Mouse (Mus musculus) lung, embryonic 15.5 days (tissue): ENCODE results near the gene Wasf3. TPM values are rescaled to one million over a fixed set of nuclear protein-coding genes. Genes with fewer than 3 reads are reported as not detected.

Source experiments
- ATAC-seq: fragments of 200-750 bp; cut with Nextera tagmentation; 2 replicates; pipeline ENCODE4 v1.8.0; 2017; ENCODE audit warnings: moderate number of reproducible peaks, borderline replicate concordance; ENCODE audit not compliant: low FRiP score, low TSS enrichment; ENCODE audit errors: extremely low read depth
- H3K27ac ChIP-seq: fragments of 300-500 bp; sonication (generic); 2 replicates; pipeline ENCODE4 v1.5.1; 2015; ENCODE audit warnings: moderate library complexity, mild to moderate bottlenecking, inconsistent platforms
- H3K27me3 ChIP-seq: fragments of 300-500 bp; sonication (generic); 2 replicates; pipeline ENCODE4 v1.6.1; 2015; ENCODE audit warnings: inconsistent platforms
- H3K36me3 ChIP-seq: fragments of 300-500 bp; sonication (generic); 2 replicates; pipeline ENCODE4 v1.6.1; 2015; ENCODE audit warnings: inconsistent platforms
- H3K4me1 ChIP-seq: fragments of 300-500 bp; sonication (generic); 2 replicates; pipeline ENCODE4 v1.6.1; 2015; ENCODE audit warnings: inconsistent platforms
- H3K4me2 ChIP-seq: fragments of 300-500 bp; sonication (generic); 2 replicates; pipeline ENCODE4 v1.6.1; 2015; ENCODE audit warnings: inconsistent platforms, mild to moderate bottlenecking, moderate library complexity
- H3K4me3 ChIP-seq: fragments of 300-500 bp; sonication (generic); 2 replicates; pipeline ENCODE4 v1.5.1; 2015; ENCODE audit warnings: mild to moderate bottlenecking, inconsistent platforms
- H3K9ac ChIP-seq: fragments of 300-500 bp; sonication (generic); 2 replicates; pipeline ENCODE4 v1.6.1; 2015; ENCODE audit warnings: inconsistent platforms
- H3K9me3 ChIP-seq: fragments of 300-500 bp; sonication (generic); 2 replicates; pipeline ENCODE4 v1.6.1; 2016; ENCODE audit warnings: inconsistent platforms
- WGBS: fragments of 180-500 bp; shearing (Covaris S2); methylation state at CpG from one replicate; pipeline ENCODE4 v1.1.7; 2015; 5-methylcytosine and 5-hydroxymethylcytosine counted together
- polyA plus RNA-seq: library from polyadenylated mRNA; unstranded; fragments of >200 nt; fragmentation: Nextera tagmentation; extraction: Ambion mirVana; gene quantifications from 2 replicates; pipeline ENCODE4 v1.2.1, GENCODE M21; 2015

Wasf3 gene
- polyA plus RNA-seq, 1 experiment from 2014 or later = 1.1 TPM

DNA sequence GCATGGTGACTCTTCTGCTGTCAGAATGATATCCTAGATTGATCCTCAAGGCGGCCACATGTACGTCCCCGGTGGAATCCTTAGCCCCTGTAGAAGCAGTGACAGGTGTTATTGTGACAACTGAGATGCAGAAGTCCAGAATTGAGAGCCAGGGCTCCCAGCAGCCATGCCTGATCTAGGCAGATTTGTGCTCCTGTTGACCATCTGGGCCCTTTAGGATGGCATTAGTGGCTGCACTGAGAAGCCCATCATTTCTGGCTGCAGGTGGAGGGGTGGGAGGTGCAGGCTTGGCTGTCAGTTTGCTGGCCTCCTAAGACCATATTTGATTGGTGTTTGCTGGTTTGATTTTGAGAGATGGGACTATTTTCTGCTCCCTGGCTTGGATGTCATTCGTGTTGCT, 40.9 kb downstream of the Wasf3 start:
- no peak overlapping the region for H3K9ac ChIP-seq
- H3K9me3 ChIP-seq = no peaks in the 10 kb centered on the region
- no peaks in the 10 kb centered on the region for H3K36me3 ChIP-seq
- H3K4me1 ChIP-seq = no peaks in the 10 kb centered on the region
- H3K4me3 ChIP-seq = no peak overlapping the region
- WGBS = 77% methylated on average over 4 of the region's 4 CpGs
- H3K27ac ChIP-seq = no peak overlapping the region
- no peaks in the 10 kb centered on the region for H3K27me3 ChIP-seq
- no peak overlapping the region for H3K4me2 ChIP-seq
- ATAC-seq = no peak

DNA sequence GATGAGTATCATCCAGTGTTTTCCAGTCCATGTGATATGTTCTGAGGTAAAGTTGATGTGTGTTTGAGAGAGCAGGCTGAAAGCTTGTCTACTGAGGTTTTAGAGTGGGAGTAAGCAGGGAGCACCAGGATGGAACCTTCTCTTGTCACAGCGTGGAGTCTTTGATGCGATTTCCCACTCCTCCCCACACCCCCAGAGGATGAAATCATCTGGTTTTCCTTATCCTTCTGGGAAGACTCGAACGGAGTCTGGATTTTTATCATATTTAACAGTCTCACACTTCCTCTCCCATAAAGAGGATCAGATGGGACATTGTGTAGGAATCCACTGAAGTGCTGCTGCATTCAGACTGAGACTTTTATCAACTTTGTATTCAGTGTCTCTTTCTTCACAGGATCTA, 43.3 kb downstream of the Wasf3 start:
- H3K9ac ChIP-seq = no peak overlapping the region
- H3K4me3 ChIP-seq = no peak overlapping the region
- H3K9me3 ChIP-seq = no peaks in the 10 kb centered on the region
- H3K27ac ChIP-seq = no peak overlapping the region
- ATAC-seq = no peak
- H3K4me2 ChIP-seq = no peak overlapping the region
- H3K36me3 ChIP-seq = no peaks in the 10 kb centered on the region
- WGBS = 68% methylated on average over 4 of the region's 4 CpGs
- H3K27me3 ChIP-seq = no peaks in the 10 kb centered on the region
- H3K4me1 ChIP-seq = no peaks in the 10 kb centered on the region

DNA sequence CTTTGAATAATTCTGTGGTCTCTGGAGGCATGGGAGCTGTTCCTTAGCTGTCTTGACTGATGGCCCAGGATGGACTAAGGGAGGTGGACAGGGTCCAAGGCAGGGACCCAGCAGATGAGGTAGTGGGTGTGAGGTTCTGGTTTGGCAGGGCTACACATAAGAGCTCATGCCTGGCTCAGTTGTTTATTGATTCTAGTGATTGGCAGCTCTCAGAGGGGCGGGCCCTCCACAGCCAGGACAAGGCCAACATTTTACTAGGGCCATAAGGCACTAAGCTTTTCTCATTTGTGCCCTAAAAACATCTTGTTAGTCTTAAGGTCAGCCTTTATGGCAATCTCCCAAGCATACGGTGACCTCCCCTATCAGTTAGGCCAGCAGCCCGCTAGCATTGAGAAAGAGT, 47.0 kb downstream of the Wasf3 start:
- H3K4me2 ChIP-seq = no peak overlapping the region
- H3K27ac ChIP-seq = no peak overlapping the region
- no peaks in the 10 kb centered on the region for H3K4me1 ChIP-seq
- no peaks in the 10 kb centered on the region for H3K9me3 ChIP-seq
- H3K4me3 ChIP-seq = no peak overlapping the region
- ATAC-seq = no peak
- no peaks in the 10 kb centered on the region for H3K27me3 ChIP-seq
- WGBS = 78% methylated on average over 3 of the region's 3 CpGs
- H3K9ac ChIP-seq = no peak overlapping the region
- no peaks in the 10 kb centered on the region for H3K36me3 ChIP-seq

DNA sequence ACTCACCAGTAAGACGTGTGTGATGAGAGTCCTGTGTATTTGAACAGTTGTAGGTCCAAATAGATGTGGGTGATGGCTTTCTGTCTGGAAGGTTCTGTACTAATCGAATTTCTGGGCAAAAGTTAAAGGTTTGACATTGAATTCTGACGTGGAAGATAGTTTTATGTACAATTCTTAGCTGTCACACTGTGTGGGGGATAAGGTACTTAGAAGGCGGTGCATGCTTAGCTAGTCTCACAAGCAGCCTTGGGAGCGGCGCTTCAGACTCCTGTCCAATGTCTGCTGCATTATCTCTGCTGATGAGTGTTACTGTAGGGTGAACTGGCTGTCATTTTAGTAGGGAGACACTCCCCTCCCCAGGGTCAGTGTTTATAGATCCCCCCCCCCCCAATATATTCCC, 47.7 kb downstream of the Wasf3 start:
- H3K4me3 ChIP-seq = no peak overlapping the region
- no peak for ATAC-seq
- no peak overlapping the region for H3K27ac ChIP-seq
- no peak overlapping the region for H3K9ac ChIP-seq
- no peaks in the 10 kb centered on the region for H3K36me3 ChIP-seq
- H3K4me1 ChIP-seq = no peaks in the 10 kb centered on the region
- WGBS = 68% methylated on average over 6 of the region's 6 CpGs
- no peak overlapping the region for H3K4me2 ChIP-seq
- H3K27me3 ChIP-seq = no peaks in the 10 kb centered on the region
- no peaks in the 10 kb centered on the region for H3K9me3 ChIP-seq

- Histone ChIP-seq H3K27ac (no peak overlapping the region), H3K27me3 (no peaks in the 10 kb centered on the region), H3K9ac (no peak overlapping the region), H3K9me3 (no peaks in the 10 kb centered on the region), H3K36me3 (no peaks in the 10 kb centered on the region), H3K4me3 (no peak overlapping the region), H3K4me2 (no peak overlapping the region), H3K4me1 (no peaks in the 10 kb centered on the region)
- ATAC-seq = no peak
- WGBS = 94% methylated on average over 16 of the region's 16 CpGs
These were observed 50.5 kb downstream of the Wasf3 start for GRCm38 (mm10) chr5:146435316-146435715.

DNA sequence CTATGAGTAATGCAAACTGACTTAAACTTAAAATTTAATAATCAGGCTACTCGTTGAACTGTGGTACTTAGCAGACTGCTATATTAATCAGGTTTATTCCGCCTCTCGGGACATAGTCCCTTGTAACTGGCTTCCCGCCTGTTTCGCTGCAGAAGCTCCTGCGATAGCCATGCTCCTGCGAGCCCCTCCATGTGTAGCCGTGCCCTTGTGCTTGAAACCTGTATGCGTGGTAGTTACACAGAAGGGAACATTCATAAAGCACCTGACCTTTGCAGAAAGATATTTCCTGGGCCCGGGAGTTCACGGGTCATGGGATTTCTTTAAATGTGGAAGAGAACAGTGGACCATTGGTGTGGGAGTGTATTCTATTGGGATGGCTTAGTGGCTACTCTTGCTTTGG, 52.0 kb downstream of the Wasf3 start:
- Histone ChIP-seq H3K9me3 (no peaks in the 10 kb centered on the region), H3K4me1 (no peaks in the 10 kb centered on the region), H3K9ac (no peak overlapping the region), H3K36me3 (no peaks in the 10 kb centered on the region), H3K4me2 (no peak overlapping the region), H3K4me3 (no peak overlapping the region), H3K27me3 (no peaks in the 10 kb centered on the region), H3K27ac (no peak overlapping the region)
- WGBS = 92% methylated on average over 11 of the region's 11 CpGs
- ATAC-seq = no peak

DNA sequence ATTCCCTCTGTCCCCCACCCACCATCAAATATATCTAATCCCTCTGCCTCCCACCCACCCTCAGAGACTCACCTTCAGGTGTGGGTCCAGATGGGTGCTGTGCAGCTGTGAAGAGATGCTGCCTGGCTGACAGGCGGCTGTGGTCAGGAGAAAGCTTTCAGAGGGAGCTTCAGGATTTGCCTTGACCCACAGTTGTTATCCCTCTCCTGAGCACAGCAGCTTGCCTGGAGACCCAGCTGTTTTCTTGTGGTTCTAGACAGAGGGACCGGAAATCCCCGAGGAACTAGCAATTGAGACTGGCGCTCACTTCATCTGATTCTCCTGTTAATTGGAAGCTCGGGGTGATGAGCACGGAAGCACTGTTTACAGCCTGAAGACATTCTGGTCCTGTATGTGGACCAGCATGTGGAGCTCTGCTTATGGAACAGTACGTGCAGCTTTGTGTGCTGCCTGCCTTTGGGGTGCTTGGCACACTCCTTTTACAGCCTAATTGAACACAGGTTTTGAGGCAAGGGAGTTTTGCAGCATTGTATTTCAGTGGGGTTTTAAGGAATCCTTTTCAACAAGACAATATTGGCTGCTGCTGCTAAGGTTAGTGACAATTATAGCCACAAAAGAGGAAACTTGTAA, 54.5 kb downstream of the Wasf3 start:
- H3K4me1 ChIP-seq = no peaks in the 10 kb centered on the region
- no peaks in the 10 kb centered on the region for H3K9me3 ChIP-seq
- H3K36me3 ChIP-seq = no peaks in the 10 kb centered on the region
- H3K4me3 ChIP-seq = no peak overlapping the region
- H3K27me3 ChIP-seq = no peaks in the 10 kb centered on the region
- H3K27ac ChIP-seq = no peak overlapping the region
- 93% methylated on average over 7 of the region's 7 CpGs for WGBS
- H3K9ac ChIP-seq = no peak overlapping the region
- ATAC-seq = no peak
- H3K4me2 ChIP-seq = no peak overlapping the region

DNA sequence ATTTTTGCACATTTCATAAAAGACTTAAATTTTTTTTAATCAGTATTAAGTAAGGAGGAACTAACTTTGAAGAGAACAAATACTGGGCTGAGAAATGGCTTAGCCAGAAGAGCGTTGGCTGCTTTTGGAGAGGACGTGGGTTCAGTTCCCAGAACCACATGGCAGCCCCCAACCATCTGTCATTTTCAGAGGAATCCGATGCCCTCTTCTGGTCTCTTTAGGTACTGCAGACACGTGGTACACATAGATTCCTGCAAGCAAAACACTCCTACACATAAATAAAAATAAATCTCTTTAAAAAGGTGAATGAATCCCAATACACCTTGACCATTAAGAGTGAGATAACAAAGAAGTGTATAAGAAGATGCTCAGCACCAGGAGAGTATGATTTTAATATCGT, 55.5 kb downstream of the Wasf3 start:
- Histone ChIP-seq H3K27ac (no peak overlapping the region), H3K4me2 (no peak overlapping the region), H3K4me3 (no peak overlapping the region), H3K27me3 (no peaks in the 10 kb centered on the region), H3K4me1 (no peaks in the 10 kb centered on the region), H3K9me3 (no peaks in the 10 kb centered on the region), H3K9ac (no peak overlapping the region), H3K36me3 (no peaks in the 10 kb centered on the region)
- no peak for ATAC-seq
- 90% methylated on average over 5 of the region's 5 CpGs for WGBS

GRCm38 (mm10) chr5:146442767-146443166, 58.0 kb downstream of the Wasf3 start:
- Histone ChIP-seq H3K9me3 (no peaks in the 10 kb centered on the region), H3K4me2 (no peak overlapping the region), H3K4me1 (no peaks in the 10 kb centered on the region), H3K27me3 (no peaks in the 10 kb centered on the region), H3K27ac (no peak overlapping the region), H3K9ac (no peak overlapping the region), H3K36me3 (no peaks in the 10 kb centered on the region), H3K4me3 (no peak overlapping the region)
- WGBS = 48% methylated on average over 2 of the region's 2 CpGs
- ATAC-seq = no peak

GRCm38 (mm10) chr5:146446633-146447032, 61.8 kb downstream of the Wasf3 start:
- no peak overlapping the region for H3K4me2 ChIP-seq
- no peak overlapping the region for H3K27ac ChIP-seq
- no peaks in the 10 kb centered on the region for H3K36me3 ChIP-seq
- no peak for ATAC-seq
- no peaks in the 10 kb centered on the region for H3K9me3 ChIP-seq
- H3K4me3 ChIP-seq = no peak overlapping the region
- 80% methylated on average over 2 of the region's 2 CpGs for WGBS
- H3K27me3 ChIP-seq = no peaks in the 10 kb centered on the region
- H3K9ac ChIP-seq = no peak overlapping the region
- no peaks in the 10 kb centered on the region for H3K4me1 ChIP-seq

GRCm38 (mm10) chr5:146451592-146452254, 66.9 kb downstream of the Wasf3 start:
- H3K27me3 ChIP-seq = no peaks in the 10 kb centered on the region
- H3K4me2 ChIP-seq = no peak overlapping the region
- no peaks in the 10 kb centered on the region for H3K36me3 ChIP-seq
- no peak overlapping the region for H3K9ac ChIP-seq
- no peaks in the 10 kb centered on the region for H3K9me3 ChIP-seq
- H3K4me1 ChIP-seq = no peaks in the 10 kb centered on the region
- H3K27ac ChIP-seq = no peak overlapping the region
- H3K4me3 ChIP-seq = no peak overlapping the region
- 72% methylated on average over 11 of the region's 11 CpGs for WGBS
- no peak for ATAC-seq

- ATAC-seq = no peak
- Histone ChIP-seq H3K9ac (no peak overlapping the region), H3K27ac (no peak overlapping the region), H3K9me3 (no peaks in the 10 kb centered on the region), H3K27me3 (no peaks in the 10 kb centered on the region), H3K4me2 (no peak overlapping the region), H3K4me3 (no peak overlapping the region), H3K4me1 (no peaks in the 10 kb centered on the region), H3K36me3 (no peaks in the 10 kb centered on the region)
- WGBS = 88% methylated on average over 6 of the region's 6 CpGs
These were observed 68.8 kb downstream of the Wasf3 start for GRCm38 (mm10) chr5:146453556-146453955.

- Histone ChIP-seq H3K9me3 (no peaks in the 10 kb centered on the region), H3K9ac (no peak overlapping the region), H3K27me3 (no peaks in the 10 kb centered on the region), H3K27ac (no peak overlapping the region), H3K4me2 (no peak overlapping the region), H3K36me3 (no peaks in the 10 kb centered on the region), H3K4me1 (no peaks in the 10 kb centered on the region), H3K4me3 (no peak overlapping the region)
- WGBS = 61% methylated on average over 8 of the region's 8 CpGs
- no peak for ATAC-seq
These were observed 76.8 kb downstream of the Wasf3 start for GRCm38 (mm10) chr5:146461612-146462011.
